Mouse (Mus musculus): ENCODE measurements around the gene Irf2bp1. TPM values are rescaled to one million over a fixed set of nuclear protein-coding genes. Genes with fewer than 3 reads are reported as not detected.
A peak's percentile ranks its signal among the peaks of the same experiment; 100 is the strongest.

Gene Irf2bp1
- polyA plus RNA-seq, 1 experiment = 28.5 TPM

DNA sequence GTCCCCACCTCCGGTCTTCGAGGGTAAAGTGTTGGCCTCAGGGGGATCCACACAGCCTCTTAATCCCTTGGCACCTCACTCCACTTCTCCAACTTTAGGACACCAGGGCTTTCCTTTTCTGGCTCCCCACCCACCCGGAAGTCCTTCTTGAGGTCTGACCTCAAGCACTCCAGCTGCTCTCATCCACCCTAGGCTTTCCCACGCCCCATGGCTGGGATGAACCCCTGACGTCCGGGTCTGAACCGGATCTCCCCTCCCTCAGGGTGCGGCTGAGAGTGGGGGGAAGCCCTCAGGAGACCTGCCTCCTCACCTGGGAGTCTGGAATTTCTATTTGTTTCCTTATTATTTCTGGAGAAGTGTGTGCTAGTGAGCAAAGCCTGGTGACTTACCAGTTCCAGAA is 17.2 kb downstream of the Irf2bp1 start:
- no peak overlapping the region for H3K27ac ChIP-seq (ENCODE audit: insufficient read depth, low read length)
- no peaks in the 10 kb centered on the region for H3K4me1 ChIP-seq (ENCODE audit: control insufficient read depth, insufficient read depth, low read length)
- no peak overlapping the region for H3K4me3 ChIP-seq (ENCODE audit: insufficient read depth, low read length)
- TF ChIP-seq CTCF (IDR thresholded peaks at IDR 0.05; ENCODE audit: extremely low read depth, insufficient read depth, low read length) (no peak), POLR2A (IDR thresholded peaks at IDR 0.05; ENCODE audit: extremely low read depth, insufficient read depth, low read length) (no peak)

DNA sequence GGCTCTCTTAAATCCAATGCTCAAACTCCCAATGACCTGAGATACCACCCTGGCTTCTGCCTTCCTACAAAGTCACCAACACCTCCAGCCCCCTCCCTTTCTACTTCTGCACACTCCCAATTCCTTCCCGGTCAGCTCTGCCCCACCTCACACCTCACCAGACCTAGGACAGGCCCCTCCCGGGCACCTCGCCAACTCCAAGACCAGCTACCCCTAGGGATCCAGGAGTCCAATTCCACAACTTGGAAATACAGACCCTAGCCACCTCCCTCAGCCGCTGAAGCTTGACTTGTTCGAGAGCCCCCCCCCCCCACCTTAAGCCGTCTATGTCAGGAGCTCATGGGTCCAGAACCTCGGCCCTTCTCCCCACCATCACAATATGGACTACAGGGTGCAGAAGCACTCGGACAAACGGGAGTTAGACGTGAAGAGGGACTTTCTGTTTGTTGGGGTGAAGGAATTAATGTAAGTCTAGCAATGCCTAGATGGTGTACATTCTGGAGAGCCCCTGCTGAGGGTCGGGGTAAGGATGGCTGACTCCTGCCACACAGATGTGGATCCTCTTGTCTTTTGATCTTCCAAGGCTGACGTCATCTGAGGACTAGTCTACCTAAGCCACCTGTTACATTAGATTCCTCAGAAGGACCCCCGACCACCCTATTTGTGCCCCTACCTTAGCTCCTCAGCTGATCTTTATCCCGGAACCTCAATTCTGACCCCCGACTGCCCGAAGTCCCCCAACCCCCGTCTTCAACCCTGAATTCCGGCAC is 18.5 kb downstream of the Irf2bp1 start:
- Histone ChIP-seq H3K27ac (ENCODE audit: insufficient read depth, low read length) (no peak overlapping the region), H3K4me3 (ENCODE audit: insufficient read depth, low read length) (no peak overlapping the region), H3K4me1 (ENCODE audit: control insufficient read depth, insufficient read depth, low read length) (no peaks in the 10 kb centered on the region)
- no peak for TF ChIP-seq POLR2A (IDR thresholded peaks at IDR 0.05; ENCODE audit: extremely low read depth, insufficient read depth, low read length)
- TF ChIP-seq CTCF (IDR thresholded peaks at IDR 0.05; ENCODE audit: extremely low read depth, insufficient read depth, low read length) = no peak

DNA sequence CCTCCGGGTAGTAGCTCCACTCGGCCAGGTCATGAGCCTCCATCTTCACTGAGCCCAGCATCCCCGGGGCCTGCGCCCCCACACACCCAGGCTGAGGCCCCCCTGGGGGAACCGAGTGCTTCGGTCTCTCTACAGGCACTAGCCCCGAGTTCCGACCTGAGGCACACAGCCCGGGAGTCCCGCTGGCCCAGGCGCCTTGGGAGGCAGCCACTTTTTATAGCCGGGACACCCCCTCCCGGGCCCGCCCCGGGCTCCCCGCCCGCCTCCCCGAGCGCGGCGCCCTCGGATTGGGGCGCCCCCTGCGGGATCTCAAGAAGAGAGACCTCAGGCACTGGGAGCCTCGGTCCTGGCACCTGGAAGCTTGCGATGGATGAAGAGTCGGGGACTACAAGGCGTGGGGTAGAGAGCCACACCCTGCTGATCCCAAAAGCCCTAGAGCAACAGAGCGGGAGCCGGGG is 19.5 kb downstream of the Irf2bp1 start, which contains the start of gene Foxa3:
Foxa3 (minus strand) TSS at position 182 of the 458 bp plus-strand sequence.
- Histone ChIP-seq H3K4me1 (ENCODE audit: control insufficient read depth, insufficient read depth, low read length) (no peaks in the 10 kb centered on the region), H3K27ac (ENCODE audit: insufficient read depth, low read length) (no peak within 1 kb of the TSS), H3K4me3 (ENCODE audit: insufficient read depth, low read length) (peak within 1 kb of the TSS; percentile 92; the same call in 1 of the 2 replicates)
- no peak for TF ChIP-seq CTCF (IDR thresholded peaks at IDR 0.05; ENCODE audit: extremely low read depth, insufficient read depth, low read length)
- no peak for TF ChIP-seq POLR2A (IDR thresholded peaks at IDR 0.05; ENCODE audit: extremely low read depth, insufficient read depth, low read length)

DNA sequence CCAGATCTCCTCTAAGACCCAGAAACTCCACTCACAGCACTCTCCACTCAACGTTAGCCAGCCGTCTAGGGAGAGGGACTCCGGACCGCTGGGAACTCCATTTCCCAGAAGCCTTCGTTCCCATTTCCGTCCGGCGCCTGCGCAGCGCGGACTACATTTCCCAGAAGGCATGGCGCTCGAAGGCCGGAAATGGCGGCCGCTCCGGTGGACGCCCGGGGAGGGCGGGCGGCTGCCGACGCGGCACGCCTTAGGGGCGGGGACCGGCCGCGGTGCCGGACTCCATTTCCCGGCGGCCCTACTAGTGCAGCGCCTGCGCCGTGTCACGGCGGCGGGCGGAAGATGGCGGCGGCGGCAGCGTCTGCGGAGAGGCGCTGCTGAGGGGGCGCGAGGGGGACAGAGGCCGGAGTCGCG is 20.3 kb downstream of the Irf2bp1 start, which contains the start of gene Sympk:
Sympk (plus strand) TSS at position 282 of the 411 bp plus-strand sequence.
- no peaks in the 10 kb centered on the region for H3K4me1 ChIP-seq (ENCODE audit: control insufficient read depth, insufficient read depth, low read length)
- H3K27ac ChIP-seq (ENCODE audit: insufficient read depth, low read length) = no peak within 1 kb of the TSS
- TF ChIP-seq CTCF (IDR thresholded peaks at IDR 0.05; ENCODE audit: extremely low read depth, insufficient read depth, low read length) = no peak
- 0 out of 2 replicates have a peak, but pooled peaks have one; percentile 11 for TF ChIP-seq POLR2A (IDR thresholded peaks at IDR 0.05; ENCODE audit: extremely low read depth, insufficient read depth, low read length)
- peak within 1 kb of the TSS; percentile 92 for H3K4me3 ChIP-seq (ENCODE audit: insufficient read depth, low read length)

DNA sequence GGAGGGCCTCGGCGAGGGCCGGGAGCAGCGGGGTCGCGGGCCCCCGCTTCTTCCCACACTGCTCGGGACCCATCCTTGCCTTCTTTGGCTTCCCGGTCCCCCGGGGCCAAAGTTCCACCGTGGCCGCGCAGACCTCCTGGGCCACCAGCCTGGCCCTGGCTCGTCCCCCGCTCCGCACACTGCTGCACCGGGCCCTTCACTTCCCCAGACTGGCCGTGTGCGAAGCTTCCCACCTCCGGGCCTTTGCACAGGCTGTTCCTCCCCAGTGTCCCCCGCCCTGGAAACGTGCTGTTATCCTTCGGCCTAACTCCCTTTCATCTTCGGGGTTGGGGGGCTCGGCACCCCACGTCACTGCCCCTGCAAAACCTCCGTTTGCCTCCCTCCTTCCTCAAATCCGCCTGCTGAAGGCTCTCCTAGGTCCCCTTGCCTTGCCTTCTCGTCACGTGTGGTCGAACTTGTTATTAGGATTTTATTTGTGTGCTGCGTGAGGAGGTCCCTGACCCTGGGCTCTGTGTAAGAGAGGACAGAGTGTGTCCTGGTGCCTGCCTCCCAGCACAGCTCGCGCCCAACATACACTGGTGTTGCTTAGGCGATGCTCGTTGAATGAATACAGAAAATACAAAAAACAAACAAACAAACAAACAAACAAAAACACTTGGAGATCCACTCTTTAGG is 20.9 kb downstream of the Irf2bp1 start:
- TF ChIP-seq POLR2A (IDR thresholded peaks at IDR 0.05; ENCODE audit: extremely low read depth, insufficient read depth, low read length) (no peak), CTCF (IDR thresholded peaks at IDR 0.05; ENCODE audit: extremely low read depth, insufficient read depth, low read length) (no peak)
- H3K4me3 ChIP-seq (ENCODE audit: insufficient read depth, low read length) = peak overlapping the region; percentile 92
- H3K4me1 ChIP-seq (ENCODE audit: control insufficient read depth, insufficient read depth, low read length) = no peaks in the 10 kb centered on the region
- no peak overlapping the region for H3K27ac ChIP-seq (ENCODE audit: insufficient read depth, low read length)

DNA sequence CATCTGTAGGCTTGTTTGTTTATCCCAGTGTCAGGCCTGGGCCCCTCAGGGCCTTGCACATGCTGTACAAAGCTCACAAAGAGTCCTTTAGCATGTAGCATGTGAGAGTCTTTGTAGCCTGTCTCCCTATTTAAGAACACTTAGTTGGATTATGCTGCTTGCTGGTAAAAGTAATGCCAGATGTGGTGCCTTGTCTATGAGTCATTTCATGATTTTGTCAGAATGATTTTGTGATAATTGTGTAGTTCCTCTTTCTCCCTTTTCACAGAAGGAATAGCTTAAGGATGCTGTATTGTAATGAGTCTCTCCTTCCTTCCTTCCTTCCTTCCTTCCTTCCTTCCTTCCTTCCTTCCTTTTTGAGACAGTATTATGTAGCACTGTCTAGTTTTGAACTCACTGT is 24.2 kb downstream of the Irf2bp1 start:
- TF ChIP-seq POLR2A (IDR thresholded peaks at IDR 0.05; ENCODE audit: extremely low read depth, insufficient read depth, low read length) = no peak
- TF ChIP-seq CTCF (IDR thresholded peaks at IDR 0.05; ENCODE audit: extremely low read depth, insufficient read depth, low read length) = no peak
- Histone ChIP-seq H3K4me1 (ENCODE audit: control insufficient read depth, insufficient read depth, low read length) (no peaks in the 10 kb centered on the region), H3K4me3 (ENCODE audit: insufficient read depth, low read length) (no peak overlapping the region), H3K27ac (ENCODE audit: insufficient read depth, low read length) (no peak overlapping the region)

DNA sequence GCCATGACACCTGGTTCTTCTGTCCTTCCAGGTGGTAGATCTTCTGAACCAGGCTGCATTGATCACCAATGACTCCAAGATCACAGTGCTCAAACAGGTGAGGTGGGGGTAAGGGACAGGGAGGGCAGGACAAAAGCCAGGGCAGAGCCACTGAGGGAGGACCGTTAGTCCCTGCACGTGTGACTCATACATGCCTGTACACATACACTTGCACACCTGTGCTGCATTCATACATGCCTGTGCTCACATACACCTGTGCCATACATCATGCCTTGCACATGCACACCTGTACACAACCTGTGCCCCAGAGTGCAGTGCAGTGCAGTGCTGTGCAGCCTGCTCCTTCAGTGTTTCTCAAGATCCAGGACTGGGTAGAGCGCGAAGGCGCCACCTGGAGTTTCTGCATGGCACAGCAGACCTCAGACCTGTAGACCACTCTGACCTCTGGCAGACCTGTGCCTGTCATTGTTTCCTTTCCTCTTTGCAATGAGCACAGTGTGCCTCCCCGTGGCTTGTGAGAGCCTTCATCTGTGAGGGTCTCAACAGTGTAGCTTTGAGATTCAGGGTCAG is 25.3 kb downstream of the Irf2bp1 start:
- no peaks in the 10 kb centered on the region for H3K4me1 ChIP-seq (ENCODE audit: control insufficient read depth, insufficient read depth, low read length)
- TF ChIP-seq CTCF (IDR thresholded peaks at IDR 0.05; ENCODE audit: extremely low read depth, insufficient read depth, low read length) (peak; percentile 59), POLR2A (IDR thresholded peaks at IDR 0.05; ENCODE audit: extremely low read depth, insufficient read depth, low read length) (no peak)
- H3K27ac ChIP-seq (ENCODE audit: insufficient read depth, low read length) = no peak overlapping the region
- H3K4me3 ChIP-seq (ENCODE audit: insufficient read depth, low read length) = no peak overlapping the region

DNA sequence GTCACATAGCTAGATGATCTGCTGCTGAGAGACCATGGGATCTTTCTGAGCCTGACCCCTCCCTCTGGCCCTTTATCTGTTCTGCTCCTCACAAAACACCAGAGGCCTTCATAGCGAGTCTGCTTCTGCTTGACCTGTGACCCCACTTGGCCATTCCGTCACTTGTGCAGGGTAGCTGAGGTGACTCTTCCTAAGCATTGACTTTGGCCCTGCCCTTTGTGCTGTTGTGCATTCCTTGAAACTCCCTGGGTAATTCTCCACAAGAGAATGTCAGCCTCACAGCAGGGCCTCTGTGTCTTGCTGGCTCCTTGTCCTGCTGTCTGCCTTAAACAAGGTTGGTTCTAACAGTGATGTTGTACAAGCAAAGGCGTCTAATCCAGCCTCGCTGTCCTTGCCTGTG is 27.8 kb downstream of the Irf2bp1 start:
- TF ChIP-seq CTCF (IDR thresholded peaks at IDR 0.05; ENCODE audit: extremely low read depth, insufficient read depth, low read length) = no peak
- no peak for TF ChIP-seq POLR2A (IDR thresholded peaks at IDR 0.05; ENCODE audit: extremely low read depth, insufficient read depth, low read length)
- H3K4me1 ChIP-seq (ENCODE audit: control insufficient read depth, insufficient read depth, low read length) = no peaks in the 10 kb centered on the region
- H3K27ac ChIP-seq (ENCODE audit: insufficient read depth, low read length) = no peak overlapping the region
- H3K4me3 ChIP-seq (ENCODE audit: insufficient read depth, low read length) = no peak overlapping the region

DNA sequence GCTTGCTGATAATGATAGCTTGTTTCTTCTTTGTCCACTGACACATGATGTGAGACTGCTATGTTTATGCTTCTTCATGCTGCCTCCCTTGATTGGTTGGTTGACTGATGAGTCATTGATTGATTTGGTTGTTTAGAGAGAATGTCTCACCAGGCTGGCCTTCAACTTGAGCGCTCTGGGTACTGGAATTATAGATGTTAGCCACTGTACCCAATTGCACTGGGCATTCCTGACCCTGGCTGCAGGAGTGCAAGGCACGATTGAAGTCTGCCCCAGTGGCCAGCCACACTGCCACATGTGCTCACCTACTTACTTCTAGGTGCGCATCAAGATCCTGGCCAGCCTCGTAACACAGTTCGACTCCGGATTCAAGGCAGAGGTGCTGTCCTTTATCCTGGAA is 40.8 kb downstream of the Irf2bp1 start:
- Histone ChIP-seq H3K4me1 (ENCODE audit: control insufficient read depth, insufficient read depth, low read length) (no peaks in the 10 kb centered on the region), H3K4me3 (ENCODE audit: insufficient read depth, low read length) (no peak overlapping the region), H3K27ac (ENCODE audit: insufficient read depth, low read length) (no peak overlapping the region)
- TF ChIP-seq POLR2A (IDR thresholded peaks at IDR 0.05; ENCODE audit: extremely low read depth, insufficient read depth, low read length) (no peak), CTCF (IDR thresholded peaks at IDR 0.05; ENCODE audit: extremely low read depth, insufficient read depth, low read length) (no peak)
